Mouse (Mus musculus): ENCODE results near the gene Gli3.

DNA sequence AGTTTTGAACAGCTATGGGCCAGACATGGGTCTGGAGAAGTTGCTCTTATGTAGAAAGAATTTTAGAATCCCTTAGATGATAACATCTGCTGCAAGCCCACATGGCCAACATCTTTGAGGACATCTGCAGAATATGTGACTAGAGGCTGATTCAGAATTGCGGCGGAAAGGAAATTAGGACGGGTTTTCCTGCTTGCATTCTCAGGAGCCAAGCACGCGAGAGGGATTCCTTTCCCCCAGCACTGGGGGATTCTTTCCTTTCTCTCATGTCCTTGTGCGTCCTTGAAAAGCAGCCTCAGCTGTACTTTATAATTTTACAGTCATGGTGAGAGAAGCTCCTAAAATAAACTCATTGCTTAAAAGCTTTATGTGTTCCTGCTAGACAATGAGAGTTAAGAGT, 141.0 kb downstream of the Gli3 start:
- no peak for TF ChIP-seq CTCF (IDR thresholded peaks at IDR 0.05; ENCODE audit: low read depth)
- no peak for TF ChIP-seq EP300 (IDR thresholded peaks at IDR 0.05; ENCODE audit: low read depth)

All from liver, embryonic 14.5 days (tissue).